Mouse (Mus musculus) gastrocnemius, postnatal 25 days (tissue): ENCODE measurements at regions not wholly inside any gene's neighbourhood (a gene's known extent, or its start where the extent isn't known, plus 50 kb on each side); places are given as distances from the start of the nearest gene placed in this dataset.

Experiments
- DNase-seq: peaks from one replicate; pipeline ENCODE4 v3.0.0; 2022

DNA sequence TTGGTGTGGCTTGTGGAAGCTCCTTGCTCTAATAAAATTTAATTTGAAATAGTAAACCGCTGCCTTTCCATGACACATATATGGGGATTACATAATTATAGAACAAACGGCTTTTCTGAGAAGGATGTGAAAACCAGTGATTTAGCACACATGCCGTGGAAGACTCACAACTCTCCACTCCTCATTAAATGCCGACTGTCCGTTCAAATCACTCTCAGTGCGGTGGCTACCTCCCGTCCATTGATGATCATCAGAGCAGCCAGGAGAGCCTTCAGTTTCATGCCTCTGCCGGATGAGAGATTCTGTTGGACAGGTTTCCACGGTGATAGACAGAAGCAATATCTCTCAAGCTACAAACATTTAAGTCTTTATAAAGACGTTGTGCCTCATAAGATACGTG, 451.3 kb downstream of the Glrx3 start:
- DNase-seq, result no peak

GRCm38 (mm10) chr7:137906424-137907060, 469.1 kb downstream of the Glrx3 start:
- DNase-seq, result no peak

GRCm38 (mm10) chr7:137909456-137909855, 472.0 kb downstream of the Glrx3 start:
- DNase-seq, result no peak

DNA sequence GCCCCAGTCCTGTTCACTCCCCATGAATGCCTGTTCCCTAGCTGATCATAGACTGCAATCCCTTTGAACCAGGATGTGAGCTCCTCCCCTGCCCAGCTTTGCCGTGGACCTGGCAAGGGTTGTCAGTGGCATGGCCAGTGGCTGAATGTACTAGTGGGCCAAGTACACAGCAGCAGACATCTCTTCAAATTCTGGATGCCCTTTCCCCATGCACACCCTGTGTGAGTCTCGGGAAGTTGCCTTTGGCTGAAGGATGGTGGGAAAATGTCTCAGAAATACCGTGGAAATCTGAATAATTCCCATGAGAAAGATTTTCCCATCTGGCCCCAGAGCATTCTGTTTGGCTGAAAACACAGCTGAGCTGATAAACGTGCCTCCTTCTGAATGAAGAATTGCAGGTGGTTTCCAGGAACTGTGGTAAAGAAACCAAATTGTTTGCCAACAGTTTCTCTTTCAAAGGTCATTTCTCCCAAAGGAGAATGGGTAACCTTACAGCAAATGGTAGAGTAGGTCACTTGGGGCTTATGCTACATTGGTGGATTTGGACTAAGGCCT, 476.2 kb downstream of the Glrx3 start:
- DNase-seq, result no peak

- no peak for DNase-seq
Observed at GRCm38 (mm10) chr7:137914506-137914905, 477.1 kb downstream of the Glrx3 start.

GRCm38 (mm10) chr7:137916351-137916750, 478.9 kb downstream of the Glrx3 start:
- no peak for DNase-seq

- no peak for DNase-seq
Observed at GRCm38 (mm10) chr7:137924464-137925167, 472.9 kb downstream of the Tcerg1l start.

- DNase-seq, result no peak
Observed at GRCm38 (mm10) chr7:137925656-137926055, 471.9 kb downstream of the Tcerg1l start.

DNA sequence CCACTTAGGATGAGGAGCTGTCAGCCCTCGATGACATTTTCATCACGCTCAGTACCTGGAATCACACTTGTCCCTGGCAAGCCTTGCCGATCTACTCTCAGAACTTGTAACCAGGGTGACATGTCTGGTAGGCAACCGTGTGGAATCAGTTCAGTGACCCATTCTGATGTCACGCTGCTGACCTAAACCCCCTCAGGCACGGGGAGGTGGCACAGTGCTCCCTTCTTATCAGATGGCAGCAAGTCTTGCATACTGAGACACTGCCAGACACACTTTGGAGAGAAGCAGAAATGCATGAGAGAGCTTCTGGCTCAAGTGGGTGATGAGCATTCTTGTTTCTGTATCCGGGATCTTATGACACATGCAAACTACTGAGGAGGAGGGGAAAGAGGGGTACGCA, 470.2 kb downstream of the Tcerg1l start:
- DNase-seq, result no peak

DNA sequence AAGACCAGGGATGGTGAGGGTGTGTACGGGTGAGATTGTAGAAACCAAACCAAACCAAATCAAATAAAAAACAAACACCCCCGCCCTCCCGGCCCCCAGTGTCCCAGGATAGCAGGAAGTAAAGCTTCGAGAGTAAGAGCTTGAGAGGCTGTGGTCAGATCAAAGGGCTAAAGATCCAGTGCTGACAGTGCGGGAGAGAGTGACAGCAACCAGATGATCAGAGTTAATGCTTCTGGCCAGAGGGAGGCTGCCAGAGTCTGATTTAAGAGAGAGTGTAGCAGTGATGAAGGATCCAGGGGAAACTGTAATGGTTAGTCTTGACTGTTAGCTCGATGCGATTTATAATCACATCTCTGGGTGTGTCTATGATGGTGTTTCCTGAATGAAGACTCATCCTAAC, 467.3 kb downstream of the Tcerg1l start:
- no peak for DNase-seq

DNA sequence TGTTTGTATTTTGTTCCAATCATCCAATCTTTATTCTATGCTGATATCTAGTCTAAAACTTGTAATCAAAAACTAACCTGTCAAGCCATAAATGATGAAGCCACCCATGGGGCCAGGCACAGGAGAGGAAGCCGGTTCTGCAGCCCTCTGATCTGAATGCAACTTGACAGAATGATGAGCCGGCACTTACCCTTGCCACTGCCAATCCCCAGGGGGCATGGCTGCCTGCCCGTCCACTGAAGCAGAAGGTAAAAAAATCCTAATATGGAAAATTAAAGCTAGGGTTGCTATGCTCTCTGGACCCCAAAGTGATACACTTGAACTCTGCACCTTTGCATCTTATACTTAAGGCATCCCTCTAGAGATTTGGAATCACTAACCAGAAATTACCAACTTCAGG, 461.6 kb downstream of the Tcerg1l start:
- no peak for DNase-seq

DNA sequence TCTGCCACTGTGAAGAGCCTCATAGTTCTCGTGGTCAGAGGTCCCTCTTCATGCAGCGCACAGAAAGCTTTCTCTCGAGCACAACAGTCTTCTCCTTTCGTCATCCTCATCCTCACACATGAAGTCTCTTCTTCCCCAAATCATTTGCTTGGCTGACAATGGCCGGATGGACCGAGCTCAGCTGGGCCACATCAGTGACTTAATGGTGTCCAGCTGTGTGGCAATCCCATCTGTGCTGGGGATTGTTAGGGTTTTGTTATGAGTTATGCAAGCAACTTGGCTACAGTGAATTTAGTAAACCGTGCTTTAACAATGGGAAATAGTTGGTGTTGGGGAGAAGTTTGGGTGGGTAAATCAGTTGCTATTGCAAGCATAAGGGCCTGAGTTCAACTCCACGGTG, 458.4 kb downstream of the Tcerg1l start:
- DNase-seq, result no peak

DNA sequence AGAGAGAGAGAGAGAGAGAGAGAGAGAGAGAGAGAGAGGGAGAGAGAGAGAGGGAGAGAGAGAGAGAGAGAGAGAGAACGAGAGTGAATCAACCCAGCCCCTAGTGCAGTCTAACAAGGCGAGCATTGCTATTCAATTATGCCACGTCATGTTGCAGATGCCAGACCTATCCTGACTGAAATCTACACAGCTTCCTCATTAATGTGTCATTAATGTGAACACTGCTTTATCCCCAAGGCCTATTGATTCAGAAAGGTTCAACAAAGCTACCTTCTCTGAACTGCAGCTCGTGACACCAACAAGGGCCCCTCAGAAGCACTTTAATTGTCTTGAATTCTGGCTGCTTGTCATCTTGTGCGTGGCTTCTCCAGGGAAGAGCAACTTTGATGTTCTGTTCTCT, 457.4 kb downstream of the Tcerg1l start:
- DNase-seq, result no peak

GRCm38 (mm10) chr7:137944991-137945390, 452.5 kb downstream of the Tcerg1l start:
- no peak for DNase-seq

- DNase-seq, result no peak
Observed at GRCm38 (mm10) chr7:137947424-137947823, 450.1 kb downstream of the Tcerg1l start.

GRCm38 (mm10) chr7:137957354-137957753, 440.2 kb downstream of the Tcerg1l start:
- no peak for DNase-seq

DNA sequence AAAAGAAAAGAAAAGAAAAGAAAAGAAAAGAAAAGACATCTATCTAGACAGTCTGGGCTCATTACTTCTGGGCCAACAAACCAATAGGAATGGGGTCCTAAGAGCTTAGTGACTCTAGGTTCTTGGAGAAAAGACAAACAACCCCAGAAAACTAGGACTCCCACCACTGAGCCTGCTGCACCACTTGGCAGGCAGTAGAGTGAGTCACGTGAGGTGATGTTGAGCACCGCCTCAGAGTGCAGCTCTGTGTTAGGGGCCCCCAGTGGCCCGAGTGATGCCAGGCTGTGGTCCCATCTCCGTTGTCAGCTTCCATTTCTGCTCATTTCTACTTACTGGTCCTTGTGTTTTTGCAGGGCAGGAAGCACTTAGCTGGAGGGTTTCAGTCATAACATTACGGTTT, 439.7 kb downstream of the Tcerg1l start:
- no peak for DNase-seq

GRCm38 (mm10) chr7:137963470-137964095, 433.9 kb downstream of the Tcerg1l start:
- DNase-seq, result no peak

- no peak for DNase-seq
Observed at GRCm38 (mm10) chr7:137974705-137975104, 422.8 kb downstream of the Tcerg1l start.

DNA sequence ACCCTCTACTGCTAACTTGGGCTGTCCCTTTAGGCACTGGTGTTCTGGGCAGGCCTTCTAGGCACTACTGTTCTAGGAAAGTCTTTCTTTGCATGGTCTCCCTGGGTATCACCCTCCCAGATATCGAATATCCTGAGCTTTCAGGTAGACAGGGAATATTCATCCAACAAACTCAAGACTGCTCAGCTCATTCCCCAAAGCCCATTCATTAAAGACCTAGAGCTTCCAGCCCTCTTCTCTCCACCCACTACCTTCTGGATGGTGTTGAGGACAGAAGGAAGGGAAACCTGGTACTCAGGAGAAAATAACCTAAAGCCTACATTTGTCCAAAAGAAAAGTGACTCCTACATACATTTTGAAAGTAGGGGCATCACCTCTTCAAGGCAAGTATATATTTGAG, 420.0 kb downstream of the Tcerg1l start:
- no peak for DNase-seq

DNA sequence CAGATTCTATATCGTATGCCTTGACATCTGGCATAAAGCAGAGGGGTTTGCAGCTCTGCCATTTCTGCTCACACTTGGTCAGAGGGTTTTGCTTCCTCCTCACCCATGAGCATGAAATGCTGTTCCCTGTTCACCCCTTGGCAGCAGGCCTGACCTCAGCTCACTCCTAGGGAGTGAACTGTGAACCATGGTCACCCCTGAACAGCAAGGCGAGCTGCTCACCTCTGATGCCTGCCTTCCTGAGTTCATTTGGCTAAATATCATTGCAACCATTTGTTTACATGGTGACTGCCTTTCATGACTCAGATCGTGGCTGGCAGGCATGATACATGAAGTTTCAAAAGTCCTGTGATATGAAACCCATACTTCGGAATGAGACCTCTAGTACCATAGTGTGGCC, 418.2 kb downstream of the Tcerg1l start:
- DNase-seq, result no peak

- no peak for DNase-seq
Observed at GRCm38 (mm10) chr7:138005806-138006205, 391.7 kb downstream of the Tcerg1l start.

DNA sequence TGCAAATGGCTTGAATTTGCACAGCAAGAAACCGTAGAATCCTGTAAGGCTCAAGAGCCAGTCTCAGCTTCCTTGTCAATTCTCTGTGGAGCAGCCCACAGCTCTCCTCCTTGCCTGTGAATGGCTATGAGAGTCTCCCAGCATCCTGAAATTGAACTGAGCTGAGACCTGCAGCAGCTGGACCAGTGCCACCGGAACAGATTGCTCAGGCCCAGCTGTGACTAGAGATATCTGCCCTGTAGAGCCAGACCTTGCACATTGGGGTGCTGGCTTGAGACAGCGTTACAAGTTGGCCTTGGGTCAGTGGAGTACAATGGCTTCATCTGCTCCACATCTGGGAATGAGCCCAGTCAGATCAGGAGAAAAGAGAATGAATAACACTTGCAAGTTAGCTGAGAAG, 390.6 kb downstream of the Tcerg1l start:
- DNase-seq, result peak; percentile 18
